Mouse (Mus musculus): Measurements from ENCODE around the gene Aipl1.

DNA sequence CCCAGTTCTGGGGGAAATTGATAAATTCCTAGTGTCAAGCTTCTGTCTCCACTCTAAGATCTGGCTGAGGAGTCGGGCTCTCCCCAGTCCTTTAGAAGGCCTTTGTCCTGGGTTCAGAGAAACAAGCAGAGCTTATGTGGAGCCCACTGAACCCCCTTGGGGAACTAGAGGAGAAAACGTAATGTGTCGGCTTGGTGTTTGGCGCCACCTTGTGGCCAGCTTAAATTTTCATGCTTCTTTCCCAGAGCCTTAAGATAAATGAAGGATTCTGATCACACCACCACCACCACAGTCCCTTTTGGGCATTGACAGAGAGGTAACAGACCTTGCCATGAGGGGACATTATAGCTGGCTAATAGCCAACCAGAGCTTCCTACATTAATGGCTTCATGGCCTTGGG, 687 bp upstream of the Aipl1 start:
- peak; percentile 57 for TF ChIP-seq CTCF (IDR thresholded peaks at IDR 0.05; ENCODE audit: low read depth, low read length)
- no peak for TF ChIP-seq POLR2A (IDR thresholded peaks at IDR 0.05; ENCODE audit: insufficient read depth, low read length)

Data from ES-Bruce4 (cell line).